Mouse (Mus musculus) leukemia stem cell, adult 10-12 weeks (primary cell): Measurements from ENCODE around the gene Trim11. TPM values are rescaled to one million over a fixed set of nuclear protein-coding genes. Genes with fewer than 3 reads are reported as not detected.

Source experiments
- polyA plus RNA-seq: library from polyadenylated mRNA; stranded (reverse); fragments of >175 nt; gene quantifications from 2 replicates; pipeline ENCODE4 v1.2.3, GENCODE M21; 2012; ENCODE audit warnings: low replicate concordance

Gene Trim11
- polyA plus RNA-seq: 53.8 and 55.6 TPM in 2 replicates

GRCm38 (mm10) chr11:58978027-58978705 is at the start of gene Trim11:
Gene Trim11 (plus strand): TSS chr11:58978093.

GRCm38 (mm10) chr11:58938322-58939087 is 39.4 kb upstream of the Trim11 start, which contains the start of gene Rnf187:
Gene Rnf187 (minus strand): TSS chr11:58938916.

GRCm38 (mm10) chr11:58948542-58949479 is 29.1 kb upstream of the Trim11 start, which contains the start of gene Hist3h2ba:
Gene Hist3h2ba (plus strand): TSS chr11:58948920.

GRCm38 (mm10) chr11:58954420-58955142 is 23.3 kb upstream of the Trim11 start, which contains the start of the genes Hist3h2a and Trim17:
Gene Hist3h2a (plus strand): TSS chr11:58954685.
Gene Trim17 (plus strand): TSS chr11:58954685.

Other genes with a start within 250 kb of the Trim11 start
- gene Olfr317, start 238.9 kb upstream of the Trim11 start, polyA plus RNA-seq: not detected in 2 replicates
- not detected in 2 replicates for gene Olfr316, start 225.4 kb upstream of the Trim11 start, polyA plus RNA-seq
- not detected in 2 replicates for gene Olfr315, start 204.9 kb upstream of the Trim11 start, polyA plus RNA-seq
- gene Olfr314, start 195.1 kb upstream of the Trim11 start, polyA plus RNA-seq: not detected in 2 replicates
- not detected in 2 replicates for gene Fam183b, start 176.1 kb upstream of the Trim11 start, polyA plus RNA-seq
- gene Olfr313, start 163.1 kb upstream of the Trim11 start, polyA plus RNA-seq: not detected in 2 replicates
- not detected in 2 replicates for gene Olfr312, start 148.9 kb upstream of the Trim11 start, polyA plus RNA-seq
- not detected in 2 replicates for gene Olfr311, start 138.8 kb upstream of the Trim11 start, polyA plus RNA-seq
- 0.10 and 0.71 TPM in 2 replicates for gene Gm12258, start 130.9 kb upstream of the Trim11 start, polyA plus RNA-seq
- gene 2810021J22Rik, start 110.9 kb upstream of the Trim11 start, polyA plus RNA-seq: 0.43 TPM in 1 of 2 replicates, not detected in the other
- gene Zfp39, start 73.9 kb upstream of the Trim11 start, polyA plus RNA-seq: 0.25 and 0.43 TPM in 2 replicates
- 52.1 and 76.9 TPM in 2 replicates for gene Btnl10, start 60.2 kb upstream of the Trim11 start, polyA plus RNA-seq
- 629 and 745 TPM in 2 replicates for gene Rnf187, start 39.2 kb upstream of the Trim11 start, polyA plus RNA-seq
- gene Hist3h2ba, start 29.2 kb upstream of the Trim11 start, polyA plus RNA-seq: 8.1 and 47.9 TPM in 2 replicates
- 8.3 and 12.0 TPM in 2 replicates for gene Hist3h2a, start 23.4 kb upstream of the Trim11 start, polyA plus RNA-seq
- gene Trim17, start 23.4 kb upstream of the Trim11 start, polyA plus RNA-seq: 0.18 TPM in 1 of 2 replicates, not detected in the other
- gene Obscn, start 158.3 kb downstream of the Trim11 start, polyA plus RNA-seq: 0.85 and 0.96 TPM in 2 replicates
- gene Iba57, start 185.6 kb downstream of the Trim11 start, polyA plus RNA-seq: 10.8 and 20.5 TPM in 2 replicates
- 0.08 TPM in 1 of 2 replicates, not detected in the other for gene Gjc2, start 205.1 kb downstream of the Trim11 start, polyA plus RNA-seq
- 24.9 and 34.1 TPM in 2 replicates for gene Guk1, start 214.1 kb downstream of the Trim11 start, polyA plus RNA-seq
- 16.0 and 43.0 TPM in 2 replicates for gene Mrpl55, start 224.4 kb downstream of the Trim11 start, polyA plus RNA-seq
- 31.8 and 32.5 TPM in 2 replicates for gene 2310033P09Rik, start 230.2 kb downstream of the Trim11 start, polyA plus RNA-seq